Mouse (Mus musculus): Measurements from ENCODE around the gene Stk38.

GRCm38 (mm10) chr17:28970122-28970521, 37.7 kb downstream of the Stk38 start:
- no peak for TF ChIP-seq ZC3H11A (IDR thresholded peaks at IDR 0.05; ENCODE audit: borderline replicate concordance, low read depth, low read length)
- no peak for TF ChIP-seq MAFK (IDR thresholded peaks at IDR 0.05; ENCODE audit: insufficient read depth, low read depth, low read length)
- TF ChIP-seq CHD2 (IDR thresholded peaks at IDR 0.05; ENCODE audit: low read depth, low read length), result no peak
- no peak for TF ChIP-seq HCFC1 (IDR thresholded peaks at IDR 0.05; ENCODE audit: borderline replicate concordance, insufficient read depth, low read length)
- no peak for TF ChIP-seq ZNF384 (IDR thresholded peaks at IDR 0.05; ENCODE audit: low read depth, low read length)
